Mouse (Mus musculus): ENCODE data around the gene Cic. TPM values are rescaled to one million over a fixed set of nuclear protein-coding genes. Genes with fewer than 3 reads are reported as not detected.
A peak's percentile ranks its signal among the peaks of the same experiment; 100 is the strongest.

Gene Cic
- polyA plus RNA-seq, 1 experiment from 2014 or later = 33.3 TPM

DNA sequence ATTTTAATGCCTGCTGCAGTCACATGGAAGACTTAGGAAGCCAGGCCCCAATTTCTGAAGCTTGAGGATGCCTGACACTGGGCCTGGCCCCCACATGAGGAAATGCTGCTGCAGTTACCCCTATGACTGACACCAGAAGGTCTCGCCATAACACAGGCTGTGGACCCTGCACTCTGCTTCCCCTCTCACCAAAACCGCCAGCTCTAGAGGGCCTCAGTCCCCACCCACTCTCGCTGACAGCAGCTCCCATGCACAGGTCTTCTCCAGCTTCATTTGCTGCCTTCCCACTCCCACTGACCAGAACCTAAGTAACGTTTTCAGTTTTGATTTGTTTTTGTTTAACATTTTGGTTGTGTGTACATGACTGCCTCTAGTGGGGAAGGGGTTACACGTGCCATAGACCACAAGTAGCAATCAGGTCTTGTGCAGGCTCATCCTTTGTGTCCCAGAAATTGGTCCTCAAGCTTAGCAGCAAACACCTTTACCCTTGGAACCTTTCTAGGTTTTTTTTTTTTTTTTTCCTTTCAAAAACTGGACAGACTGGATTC, 35.3 kb upstream of the Cic start:
- H3K27me3 ChIP-seq (replicated peaks) = no peaks in the 10 kb centered on the region
- H3K27ac ChIP-seq (replicated peaks) = no peak overlapping the region
- peaks cover 35% of the 10 kb centered on the region for H3K4me1 ChIP-seq
- no peak overlapping the region for H3K9ac ChIP-seq (replicated peaks)
- H3K9me3 ChIP-seq (replicated peaks) = no peaks in the 10 kb centered on the region
- no peak overlapping the region for H3K4me3 ChIP-seq (replicated peaks)
- no peak for ATAC-seq (ENCODE audit: low FRiP score)
- no peak overlapping the region for H3K4me2 ChIP-seq
- H3K36me3 ChIP-seq = peaks cover 77% of the 10 kb centered on the region
- 61% methylated on average over 5 of the region's 5 CpGs for WGBS

DNA sequence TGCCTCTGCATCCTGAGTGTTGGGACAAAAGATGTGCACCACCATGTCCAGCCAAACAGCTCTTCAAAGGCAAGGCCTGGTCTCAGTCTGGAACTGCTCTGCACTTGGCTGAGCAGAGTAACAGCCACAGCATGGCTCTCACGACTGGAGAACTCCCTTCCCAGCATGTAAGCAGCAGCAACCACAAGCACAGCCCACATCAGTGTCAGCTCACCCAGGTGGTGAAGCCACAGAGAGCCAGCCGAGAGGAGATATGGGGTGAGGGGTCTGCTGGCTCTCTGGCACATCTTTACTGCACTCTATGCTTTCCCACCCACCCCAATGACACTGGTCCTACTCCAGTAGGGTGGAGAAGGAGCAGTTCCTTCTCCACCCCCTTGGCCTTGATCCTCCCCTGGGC, 34.4 kb upstream of the Cic start:
- no peak overlapping the region for H3K4me3 ChIP-seq (replicated peaks)
- no peak for ATAC-seq (ENCODE audit: low FRiP score)
- no peaks in the 10 kb centered on the region for H3K27me3 ChIP-seq (replicated peaks)
- no peak overlapping the region for H3K27ac ChIP-seq (replicated peaks)
- H3K4me1 ChIP-seq = peaks cover 32% of the 10 kb centered on the region
- peaks cover 68% of the 10 kb centered on the region for H3K36me3 ChIP-seq
- H3K9me3 ChIP-seq (replicated peaks) = no peaks in the 10 kb centered on the region
- no peak overlapping the region for H3K4me2 ChIP-seq
- WGBS = 80% methylated on average over 2 of the region's 2 CpGs
- H3K9ac ChIP-seq (replicated peaks) = no peak overlapping the region

DNA sequence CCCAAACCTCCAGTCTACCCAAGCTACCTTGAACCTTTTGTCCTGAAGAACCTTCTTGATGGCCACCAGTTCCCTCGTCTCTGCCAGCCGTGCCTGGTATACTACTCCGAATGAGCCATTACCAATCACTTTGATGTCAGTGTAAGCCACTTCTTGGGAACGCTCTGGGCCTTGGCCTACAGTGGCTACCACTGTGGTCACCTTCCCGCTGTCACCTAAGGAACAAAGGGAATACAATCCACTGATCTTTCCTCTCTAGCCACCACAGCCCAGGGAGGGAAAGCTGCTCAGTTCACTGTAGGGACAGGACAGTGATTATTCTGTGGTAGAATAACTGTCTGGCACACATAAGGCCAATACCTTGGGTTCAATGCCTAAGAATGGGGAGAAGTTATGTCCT, 32.0 kb upstream of the Cic start:
- H3K4me3 ChIP-seq (replicated peaks) = no peak overlapping the region
- no peak overlapping the region for H3K27ac ChIP-seq (replicated peaks)
- H3K9ac ChIP-seq (replicated peaks) = no peak overlapping the region
- peaks cover 42% of the 10 kb centered on the region for H3K4me1 ChIP-seq
- 0 out of 2 replicates have a peak overlapping the region, but pooled peaks have one; percentile 80 for H3K4me2 ChIP-seq
- H3K36me3 ChIP-seq = peaks cover 43% of the 10 kb centered on the region
- 90% methylated on average over 5 of the region's 5 CpGs for WGBS
- no peaks in the 10 kb centered on the region for H3K9me3 ChIP-seq (replicated peaks)
- no peaks in the 10 kb centered on the region for H3K27me3 ChIP-seq (replicated peaks)
- ATAC-seq (ENCODE audit: low FRiP score) = no peak

DNA sequence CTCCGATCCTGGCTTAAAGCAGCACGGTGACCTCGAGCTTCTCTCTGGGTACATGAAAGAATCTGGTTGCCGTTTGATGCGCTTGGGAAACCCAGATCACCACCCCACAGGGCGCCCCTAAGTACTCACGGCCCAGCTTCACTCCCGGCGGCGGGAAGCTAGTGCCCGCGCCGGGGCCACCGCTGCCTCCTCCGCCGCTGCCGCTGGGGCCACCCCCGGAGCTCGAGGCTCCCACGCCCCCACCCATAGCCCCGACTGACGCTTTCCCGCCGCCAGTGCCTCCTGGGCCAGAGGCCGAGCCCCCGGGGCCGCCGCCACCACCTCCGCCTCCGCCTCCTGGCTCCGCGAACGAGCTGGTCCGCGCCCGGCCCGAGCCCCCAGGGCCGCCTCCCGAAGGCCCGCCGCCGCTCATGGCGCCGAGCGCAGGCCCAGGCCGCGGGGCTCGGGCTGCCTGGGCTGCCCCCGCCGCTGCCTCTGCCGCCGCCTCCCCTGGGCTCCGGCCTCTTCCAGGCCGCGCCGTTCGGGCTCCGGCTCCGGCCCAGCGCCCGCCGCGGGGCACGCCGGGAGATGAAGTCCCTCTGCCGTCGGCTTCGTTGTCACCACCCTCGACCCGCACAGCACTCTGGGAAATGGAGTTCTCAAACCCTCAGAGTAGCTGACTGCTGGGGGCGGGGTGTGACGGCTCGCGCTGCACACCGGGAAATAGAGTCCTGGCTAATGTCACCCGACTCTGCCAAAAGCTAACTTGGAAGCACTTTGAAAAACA, 30.1 kb upstream of the Cic start, which contains the start of gene Gsk3a:
Gene Gsk3a (minus strand): TSS at position 603 of the 766 bp plus-strand sequence.
- peak within 1 kb of the TSS; percentile 97 for H3K9ac ChIP-seq (replicated peaks)
- H3K4me2 ChIP-seq = peak within 1 kb of the TSS; percentile 80
- H3K9me3 ChIP-seq (replicated peaks) = no peaks in the 10 kb centered on the region
- under 1% methylated on average over 53 of the region's 76 CpGs for WGBS
- peaks cover 51% of the 10 kb centered on the region for H3K4me1 ChIP-seq
- peaks cover 24% of the 10 kb centered on the region for H3K36me3 ChIP-seq
- H3K27me3 ChIP-seq (replicated peaks) = no peaks in the 10 kb centered on the region
- peak within 1 kb of the TSS; percentile 88 for H3K27ac ChIP-seq (replicated peaks)
- H3K4me3 ChIP-seq (replicated peaks) = peak within 1 kb of the TSS; percentile 86
- ATAC-seq (ENCODE audit: low FRiP score) = peak; percentile 88

DNA sequence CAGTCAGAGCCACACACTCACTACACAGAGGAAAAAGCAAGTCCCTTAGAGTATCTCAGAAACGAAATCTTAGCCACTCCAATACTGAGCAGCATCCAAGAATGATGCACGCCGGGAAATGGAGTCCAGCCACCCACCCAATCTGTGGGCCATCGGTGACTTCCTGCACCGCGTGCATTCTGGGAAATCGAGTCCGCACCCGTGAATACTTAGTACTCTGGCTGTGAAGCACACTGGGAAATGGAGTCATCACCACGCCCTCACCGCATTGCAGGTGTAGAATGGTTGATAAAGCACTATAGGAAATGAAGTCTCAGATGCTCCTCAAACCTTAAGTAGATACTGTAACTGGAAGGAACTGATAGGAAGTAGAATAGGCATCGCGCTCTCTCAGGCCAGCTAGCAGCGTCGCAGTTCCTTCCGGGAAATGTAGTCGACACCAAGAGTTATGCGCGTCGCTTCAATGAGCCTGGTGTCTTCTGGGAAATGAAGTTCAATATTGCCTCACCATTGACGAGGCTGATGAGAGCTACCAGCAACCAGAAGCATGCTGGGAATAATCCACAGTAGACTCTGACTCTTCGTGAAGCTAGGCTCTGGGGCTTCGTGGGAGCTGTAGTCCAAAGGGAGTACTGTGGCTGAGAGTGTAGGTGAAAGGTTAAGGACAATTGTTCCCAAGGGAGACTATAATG, 29.3 kb upstream of the Cic start:
- Histone ChIP-seq H3K36me3 (peaks cover 17% of the 10 kb centered on the region), H3K4me2 (peak overlapping the region; percentile 80), H3K27me3 (replicated peaks) (no peaks in the 10 kb centered on the region), H3K4me1 (peaks cover 51% of the 10 kb centered on the region), H3K9ac (replicated peaks) (peak overlapping the region; percentile 28; the same call in 1 of the 2 replicates), H3K4me3 (replicated peaks) (peak overlapping the region; percentile 86), H3K9me3 (replicated peaks) (no peaks in the 10 kb centered on the region), H3K27ac (replicated peaks) (peak overlapping the region; percentile 88)
- ATAC-seq (ENCODE audit: low FRiP score) = peak; percentile 92
- under 1% methylated on average over 23 of the region's 23 CpGs for WGBS

DNA sequence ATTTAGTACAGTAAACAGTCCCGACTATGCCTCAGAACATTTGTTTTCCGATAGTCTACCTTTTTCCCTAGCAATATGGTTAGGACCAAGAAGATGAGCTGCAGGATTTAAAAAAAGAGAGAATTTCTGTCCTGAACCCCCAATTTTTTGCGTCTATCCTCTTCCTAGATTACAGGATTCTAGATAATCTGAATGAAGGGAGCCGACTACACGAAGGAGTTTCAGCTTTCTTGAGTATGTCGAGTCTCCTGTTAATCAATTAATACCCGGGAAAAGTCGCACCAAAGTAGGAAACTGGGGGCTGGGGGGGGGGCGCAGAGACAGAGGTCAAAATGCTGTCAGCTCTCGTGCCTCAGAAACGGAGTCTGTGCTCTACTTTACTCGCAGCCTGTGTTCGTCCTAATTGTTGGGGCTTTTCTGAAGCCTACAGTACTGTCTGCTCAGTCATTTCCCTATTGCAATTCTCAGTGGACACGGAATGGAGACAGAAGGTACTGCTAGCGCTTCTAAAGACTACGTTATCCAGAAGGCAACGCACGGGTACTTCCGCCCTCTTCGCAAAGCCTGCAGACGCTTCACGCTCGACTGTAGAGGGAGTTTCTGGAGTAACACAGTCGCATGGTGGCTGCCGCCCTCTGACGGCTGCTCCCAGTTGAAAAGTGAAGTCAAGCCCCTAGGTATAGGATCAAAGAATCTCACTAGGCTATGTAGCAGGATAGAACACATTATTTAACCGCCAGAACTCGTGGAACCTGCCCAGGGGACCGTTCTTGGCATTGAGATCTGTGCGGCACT, 28.5 kb upstream of the Cic start:
- Histone ChIP-seq H3K27me3 (replicated peaks) (no peaks in the 10 kb centered on the region), H3K4me3 (replicated peaks) (peak overlapping the region; percentile 86), H3K36me3 (peaks cover 8% of the 10 kb centered on the region), H3K4me2 (peak overlapping the region; percentile 80), H3K4me1 (peaks cover 49% of the 10 kb centered on the region), H3K9ac (replicated peaks) (peak overlapping the region; percentile 34; the same call in 1 of the 2 replicates), H3K27ac (replicated peaks) (peak overlapping the region; percentile 88), H3K9me3 (replicated peaks) (no peaks in the 10 kb centered on the region)
- peak; percentile 62 for ATAC-seq (ENCODE audit: low FRiP score)
- 4% methylated on average over 30 of the region's 30 CpGs for WGBS

DNA sequence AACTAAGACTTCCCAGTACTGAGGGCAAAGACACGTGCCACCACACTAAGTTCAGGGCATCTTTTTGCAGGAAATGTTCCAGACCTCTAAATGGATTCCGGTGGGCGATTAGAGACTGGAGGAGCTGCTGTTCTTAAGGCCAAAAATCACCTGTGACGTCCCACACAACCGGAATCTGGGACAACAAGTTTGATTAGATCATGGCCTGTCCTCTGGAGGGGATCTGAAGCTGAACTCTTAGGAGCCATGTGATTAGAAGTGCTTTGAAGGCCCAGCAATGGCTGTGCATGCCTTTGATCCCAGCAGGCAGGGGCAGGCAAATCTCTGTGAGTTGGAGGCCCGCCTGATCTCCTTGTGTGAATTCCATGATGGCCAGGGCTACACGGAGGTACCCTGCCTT, 26.9 kb upstream of the Cic start:
- 61% methylated on average over 7 of the region's 7 CpGs for WGBS
- no peak for ATAC-seq (ENCODE audit: low FRiP score)
- H3K9me3 ChIP-seq (replicated peaks) = no peaks in the 10 kb centered on the region
- H3K27me3 ChIP-seq (replicated peaks) = no peaks in the 10 kb centered on the region
- no peak overlapping the region for H3K9ac ChIP-seq (replicated peaks)
- H3K27ac ChIP-seq (replicated peaks) = no peak overlapping the region
- H3K4me3 ChIP-seq (replicated peaks) = no peak overlapping the region
- H3K4me2 ChIP-seq = no peak overlapping the region
- peaks cover 44% of the 10 kb centered on the region for H3K4me1 ChIP-seq
- no peaks in the 10 kb centered on the region for H3K36me3 ChIP-seq

DNA sequence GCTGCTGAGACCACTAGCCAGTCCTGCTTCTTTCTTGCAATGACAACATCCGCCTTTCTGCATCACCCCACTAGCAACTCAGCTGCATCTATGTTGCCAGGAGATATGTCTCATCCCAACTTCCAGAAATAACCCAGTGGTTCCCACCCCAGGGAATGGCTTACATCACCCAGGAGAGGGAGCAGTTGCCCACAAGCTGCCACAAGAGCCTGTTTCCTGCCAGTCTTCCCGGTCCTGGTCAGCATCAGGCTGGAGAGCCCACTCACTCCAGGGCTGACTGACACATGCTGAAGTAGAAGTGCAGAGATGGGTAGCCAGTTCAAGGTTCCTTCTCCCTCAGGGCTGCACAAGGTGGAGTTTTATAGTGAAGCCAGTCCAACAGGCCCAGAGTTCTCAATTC, 26.4 kb upstream of the Cic start:
- Histone ChIP-seq H3K4me3 (replicated peaks) (no peak overlapping the region), H3K4me1 (peaks cover 44% of the 10 kb centered on the region), H3K27ac (replicated peaks) (no peak overlapping the region), H3K27me3 (replicated peaks) (no peaks in the 10 kb centered on the region), H3K9me3 (replicated peaks) (no peaks in the 10 kb centered on the region), H3K36me3 (no peaks in the 10 kb centered on the region), H3K9ac (replicated peaks) (no peak overlapping the region), H3K4me2 (no peak overlapping the region)
- 23% methylated on average over 2 of the region's 2 CpGs for WGBS
- ATAC-seq (ENCODE audit: low FRiP score) = no peak

DNA sequence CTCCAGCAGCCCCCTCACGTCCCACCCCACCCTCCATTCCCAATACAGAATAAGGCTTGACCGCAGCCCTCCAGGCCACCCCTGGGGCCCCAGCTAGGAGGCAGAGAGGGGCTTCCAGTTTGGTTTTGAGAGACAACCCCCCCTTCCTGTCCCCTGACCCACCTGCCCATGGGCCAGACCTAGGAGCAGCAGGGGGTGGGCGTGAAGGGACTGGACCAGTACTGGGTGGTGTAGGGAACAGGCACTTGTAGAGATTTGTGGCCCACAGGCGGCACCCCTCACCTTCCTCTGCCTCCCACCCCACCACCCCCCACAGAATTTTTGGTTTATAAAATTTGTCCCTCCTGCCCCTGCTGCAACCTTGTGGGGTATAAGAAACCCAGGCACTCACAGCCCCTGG, 24.1 kb upstream of the Cic start:
- ATAC-seq (ENCODE audit: low FRiP score) = no peak
- WGBS = 96% methylated on average over 4 of the region's 4 CpGs
- Histone ChIP-seq H3K4me2 (no peak overlapping the region), H3K27me3 (replicated peaks) (no peaks in the 10 kb centered on the region), H3K4me1 (peaks cover 57% of the 10 kb centered on the region), H3K27ac (replicated peaks) (no peak overlapping the region), H3K4me3 (replicated peaks) (no peak overlapping the region), H3K9ac (replicated peaks) (no peak overlapping the region), H3K36me3 (no peaks in the 10 kb centered on the region), H3K9me3 (replicated peaks) (no peaks in the 10 kb centered on the region)

DNA sequence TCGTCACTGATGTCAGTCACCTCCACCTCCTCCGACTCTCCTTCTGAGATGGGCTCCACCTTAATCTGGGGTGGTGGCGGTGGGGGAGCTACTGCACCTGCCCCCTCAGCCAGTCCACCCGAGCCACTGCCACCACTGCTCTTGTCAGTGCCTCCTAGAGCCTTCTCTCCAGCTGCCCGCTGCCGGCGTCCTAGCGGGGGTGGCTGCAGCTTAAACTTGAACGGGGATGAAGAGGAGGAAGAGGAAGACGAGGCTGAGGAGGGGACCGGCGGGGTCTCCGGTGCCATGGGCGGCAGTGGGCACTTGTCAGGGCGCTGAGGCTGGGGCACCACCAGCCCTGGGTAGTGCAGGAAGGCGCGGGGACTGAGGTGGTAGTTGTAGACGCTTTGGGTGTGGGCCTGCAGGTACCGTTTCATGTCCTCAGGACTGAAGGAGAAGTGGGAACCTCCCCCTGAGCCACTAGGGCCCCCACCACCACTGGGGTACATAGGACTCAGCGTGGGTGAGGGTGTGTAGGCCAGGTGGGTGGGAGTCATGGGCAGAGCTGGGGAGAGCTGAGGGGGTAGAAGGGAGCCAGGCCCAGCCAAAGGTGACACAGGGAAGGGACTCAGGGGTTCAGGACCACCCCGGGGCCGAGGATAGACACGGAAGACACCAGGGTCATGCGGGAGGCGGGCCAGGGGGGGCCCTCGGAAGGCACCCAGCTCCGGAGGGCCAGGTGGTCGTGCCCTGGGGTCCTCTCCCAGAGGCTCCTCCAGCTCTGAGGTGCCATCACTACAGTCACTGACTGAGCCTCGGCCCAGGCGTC, 22.7 kb upstream of the Cic start:
- no peak for ATAC-seq (ENCODE audit: low FRiP score)
- WGBS = 94% methylated on average over 30 of the region's 30 CpGs
- no peaks in the 10 kb centered on the region for H3K27me3 ChIP-seq (replicated peaks)
- no peaks in the 10 kb centered on the region for H3K36me3 ChIP-seq
- H3K9ac ChIP-seq (replicated peaks) = no peak overlapping the region
- no peak overlapping the region for H3K27ac ChIP-seq (replicated peaks)
- H3K4me1 ChIP-seq = peaks cover 59% of the 10 kb centered on the region
- H3K4me3 ChIP-seq (replicated peaks) = no peak overlapping the region
- H3K4me2 ChIP-seq = no peak overlapping the region
- H3K9me3 ChIP-seq (replicated peaks) = no peaks in the 10 kb centered on the region
